Mouse (Mus musculus): ENCODE results near the gene Aifm3. TPM values are rescaled to one million over a fixed set of nuclear protein-coding genes. Genes with fewer than 3 reads are reported as not detected.
"Not testable (repeated sequence)": the region's sequence is repeated elsewhere in the genome, so short reads cannot be mapped to it uniquely, and the experiment has no call there.

Aifm3 gene
- polyA plus RNA-seq, 1 experiment from 2014 or later: 5.7 TPM

GRCm38 (mm10) chr16:17478331-17478943 is 11.0 kb upstream of the Aifm3 start:
- Histone ChIP-seq H3K9ac (no peak overlapping the region), H3K27me3 (no peaks in the 10 kb centered on the region), H3K9me3 (no peaks in the 10 kb centered on the region), H3K4me2 (no peak overlapping the region), H3K27ac (no peak overlapping the region), H3K4me1 (replicated peaks) (peaks cover 10% of the 10 kb centered on the region; the same call in 1 of the 2 replicates), H3K4me3 (no peak overlapping the region), H3K36me3 (peaks cover 12% of the 10 kb centered on the region)
- WGBS: 84% methylated on average over 4 of the region's 4 CpGs
- ATAC-seq (ENCODE audit: low FRiP score): no peak

DNA sequence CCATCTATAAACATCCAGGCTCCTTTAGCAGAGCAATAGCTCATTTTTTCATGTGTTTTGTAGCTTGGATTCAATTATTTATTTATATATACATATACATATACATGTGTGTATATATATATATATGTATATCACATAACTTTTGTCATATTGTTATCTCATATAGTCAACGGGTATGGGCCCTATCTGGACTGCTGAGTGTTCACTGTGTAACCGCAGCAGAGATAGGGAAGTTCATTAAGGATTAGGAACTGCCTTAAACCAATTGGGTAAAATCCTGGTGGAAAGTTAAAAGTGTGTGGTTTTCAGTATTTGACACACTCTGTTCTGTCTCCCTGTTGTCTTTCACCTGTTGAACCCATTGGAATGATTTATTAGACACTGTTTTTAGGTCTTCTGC is 7.9 kb upstream of the Aifm3 start:
- ATAC-seq (ENCODE audit: low FRiP score): no peak
- H3K4me1 ChIP-seq (replicated peaks): peaks cover 4% of the 10 kb centered on the region
- no peak overlapping the region for H3K4me2 ChIP-seq
- H3K4me3 ChIP-seq: no peak overlapping the region
- no peak overlapping the region for H3K27ac ChIP-seq
- H3K27me3 ChIP-seq: no peaks in the 10 kb centered on the region
- peaks cover 38% of the 10 kb centered on the region for H3K36me3 ChIP-seq
- 96% methylated on average over 2 of the region's 2 CpGs for WGBS
- no peak overlapping the region for H3K9ac ChIP-seq
- no peaks in the 10 kb centered on the region for H3K9me3 ChIP-seq

- peaks cover 46% of the 10 kb centered on the region for H3K36me3 ChIP-seq
- H3K4me1 ChIP-seq (replicated peaks): peaks cover 17% of the 10 kb centered on the region
- no peaks in the 10 kb centered on the region for H3K9me3 ChIP-seq
- peaks cover 21% of the 10 kb centered on the region for H3K27me3 ChIP-seq
- no peak overlapping the region for H3K27ac ChIP-seq
- H3K4me3 ChIP-seq: no peak overlapping the region
- no peak overlapping the region for H3K9ac ChIP-seq
- WGBS: 55% methylated on average over 3 of the region's 3 CpGs
- no peak overlapping the region for H3K4me2 ChIP-seq
- ATAC-seq (ENCODE audit: low FRiP score): no peak
Measured at GRCm38 (mm10) chr16:17486505-17486904, 2.9 kb upstream of the Aifm3 start.

- H3K4me1 ChIP-seq (replicated peaks): peaks cover 17% of the 10 kb centered on the region
- peak overlapping the region; percentile 84 for H3K4me2 ChIP-seq
- peak; percentile 52 for ATAC-seq (ENCODE audit: low FRiP score)
- no peak overlapping the region for H3K27ac ChIP-seq
- H3K4me3 ChIP-seq: peak overlapping the region; percentile 50
- peaks cover 24% of the 10 kb centered on the region for H3K27me3 ChIP-seq
- H3K9me3 ChIP-seq: no peaks in the 10 kb centered on the region
- H3K36me3 ChIP-seq: peaks cover 31% of the 10 kb centered on the region
- 50% methylated on average over 14 of the region's 14 CpGs for WGBS
- peak overlapping the region; percentile 73 for H3K9ac ChIP-seq
Measured at GRCm38 (mm10) chr16:17488478-17489468, 638 bp upstream of the Aifm3 start.

DNA sequence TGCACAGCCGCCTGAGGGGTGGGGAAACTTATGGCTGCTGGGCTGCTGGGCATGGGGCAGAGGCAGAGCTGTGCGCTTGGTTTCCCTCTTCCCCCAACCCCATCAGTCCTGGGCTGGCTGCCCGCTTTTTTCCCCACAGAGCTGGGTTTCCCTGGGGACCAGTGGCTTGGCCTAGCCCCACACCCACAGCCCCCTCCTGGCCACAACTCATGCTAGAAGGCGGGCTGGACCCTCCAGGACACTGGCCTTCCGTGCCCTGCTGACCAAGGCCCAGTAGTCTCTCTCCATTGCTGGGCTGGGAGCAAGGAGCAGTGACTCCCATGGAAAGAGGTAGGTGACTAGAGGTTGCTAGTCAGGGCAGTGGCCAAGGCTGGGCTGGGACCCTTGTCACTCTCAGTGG is 1.7 kb downstream of the Aifm3 start:
- Histone ChIP-seq H3K4me3 (no peak overlapping the region), H3K27me3 (peaks cover 24% of the 10 kb centered on the region)
- 86% methylated on average over 5 of the region's 5 CpGs for WGBS

DNA sequence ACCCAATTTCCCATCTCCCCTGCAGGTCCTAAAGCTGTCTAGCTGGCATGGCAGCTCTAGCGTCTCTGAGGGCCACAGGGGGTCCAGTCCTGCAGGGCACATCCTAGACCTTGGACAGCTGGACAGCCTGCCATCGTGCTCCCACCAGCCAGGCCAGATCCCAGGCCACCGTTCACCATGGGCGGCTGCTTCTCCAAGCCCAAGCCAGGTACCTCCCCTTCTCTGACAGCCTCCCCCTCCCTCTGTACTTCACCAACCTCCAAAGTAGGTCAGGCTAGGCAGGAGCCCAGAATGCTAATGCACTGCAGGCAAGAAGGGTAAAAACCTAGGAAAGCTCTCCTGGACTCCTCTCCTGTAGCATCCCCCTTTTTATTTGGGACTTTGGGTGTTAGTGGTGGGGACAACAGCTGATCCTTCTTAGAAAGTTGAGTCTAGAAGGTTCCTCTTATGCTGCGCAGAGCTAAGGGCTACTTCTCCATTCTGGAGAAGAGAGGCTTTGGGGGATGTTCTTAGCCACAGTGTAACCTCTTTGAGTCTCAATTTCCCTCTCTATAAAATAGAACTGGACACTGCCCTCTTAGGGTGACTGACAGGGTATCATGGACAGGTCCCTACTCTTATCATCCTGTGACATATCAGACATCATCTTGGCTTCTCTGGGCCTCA is 2.6 kb downstream of the Aifm3 start:
- H3K36me3 ChIP-seq: peaks cover 6% of the 10 kb centered on the region; the same call in 1 of the 2 replicates
- H3K27me3 ChIP-seq: peaks cover 24% of the 10 kb centered on the region
- peaks cover 20% of the 10 kb centered on the region for H3K4me1 ChIP-seq (replicated peaks)
- no peak overlapping the region for H3K27ac ChIP-seq
- no peak overlapping the region for H3K9ac ChIP-seq
- ATAC-seq (ENCODE audit: low FRiP score): no peak
- H3K9me3 ChIP-seq: no peaks in the 10 kb centered on the region
- H3K4me3 ChIP-seq: no peak overlapping the region
- 74% methylated on average over 5 of the region's 5 CpGs for WGBS
- no peak overlapping the region for H3K4me2 ChIP-seq

More for the DNA sequence above, 1.7 kb downstream of the Aifm3 start:
- Histone ChIP-seq H3K9ac (no peak overlapping the region), H3K4me1 (replicated peaks) (peaks cover 17% of the 10 kb centered on the region), H3K4me2 (no peak overlapping the region), H3K36me3 (peaks cover 8% of the 10 kb centered on the region), H3K9me3 (no peaks in the 10 kb centered on the region), H3K27ac (no peak overlapping the region)
- no peak for ATAC-seq (ENCODE audit: low FRiP score)

DNA sequence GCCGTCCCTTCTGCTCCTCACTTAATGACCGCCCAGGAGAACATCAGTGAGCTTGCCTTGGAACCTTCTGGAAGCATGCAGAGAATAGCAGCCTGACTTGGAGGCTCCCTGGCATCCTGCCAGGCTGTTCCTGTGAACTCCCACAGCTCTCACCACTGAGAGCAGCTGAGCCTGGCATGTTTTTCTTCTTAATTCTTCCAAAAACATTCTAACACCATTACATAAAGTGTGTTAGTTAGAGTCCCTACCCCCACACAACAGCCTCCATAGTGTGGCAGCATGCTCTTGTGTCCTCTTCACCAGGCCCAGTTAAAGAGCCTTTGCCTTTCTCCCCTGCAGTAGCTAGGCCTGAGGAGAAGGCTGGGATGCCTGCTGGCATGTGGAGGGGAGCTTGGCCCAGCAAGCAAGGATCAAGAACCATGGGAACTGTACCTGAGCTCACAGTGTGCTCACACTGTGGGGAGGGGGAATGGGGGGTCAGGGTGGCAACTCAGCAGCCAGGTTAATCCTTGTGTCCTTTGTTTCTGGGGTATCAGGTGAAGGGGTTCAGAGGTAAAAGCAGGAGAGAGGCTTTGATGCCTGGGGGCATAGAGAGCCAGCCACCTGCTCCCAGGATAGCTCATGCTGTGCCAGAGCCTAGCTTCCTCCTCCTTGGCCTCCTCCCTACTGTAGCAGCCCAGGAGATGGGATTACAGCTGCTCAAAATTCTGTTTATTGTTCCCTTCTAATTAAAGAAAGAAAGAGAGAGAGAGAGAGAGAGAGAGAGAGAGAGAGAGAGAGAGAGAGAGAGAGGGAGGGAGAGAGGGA is 7.3 kb downstream of the Aifm3 start:
- peaks cover 2% of the 10 kb centered on the region for H3K27me3 ChIP-seq
- peaks cover 21% of the 10 kb centered on the region for H3K4me1 ChIP-seq (replicated peaks)
- no peak overlapping the region for H3K4me2 ChIP-seq
- H3K9ac ChIP-seq: no peak overlapping the region
- H3K27ac ChIP-seq: peak overlapping the region; percentile 64
- WGBS: 49% methylated on average over 2 of the region's 2 CpGs
- no peaks in the 10 kb centered on the region for H3K9me3 ChIP-seq
- H3K4me3 ChIP-seq: no peak overlapping the region
- 0 out of 2 replicates have a peak, but pooled peaks have one; percentile 15 for ATAC-seq (ENCODE audit: low FRiP score)
- no peaks in the 10 kb centered on the region for H3K36me3 ChIP-seq

GRCm38 (mm10) chr16:17499249-17499883 is 10.0 kb downstream of the Aifm3 start:
- Histone ChIP-seq H3K4me1 (replicated peaks) (peaks cover 21% of the 10 kb centered on the region), H3K4me3 (no peak overlapping the region), H3K36me3 (no peaks in the 10 kb centered on the region), H3K27ac (peak overlapping the region; percentile 36; the same call in 1 of the 2 replicates), H3K27me3 (peaks cover 7% of the 10 kb centered on the region; the same call in 1 of the 2 replicates), H3K4me2 (no peak overlapping the region), H3K9me3 (no peaks in the 10 kb centered on the region), H3K9ac (no peak overlapping the region)
- WGBS: 14% methylated on average over 10 of the region's 10 CpGs
- ATAC-seq (ENCODE audit: low FRiP score): peak; percentile 80

DNA sequence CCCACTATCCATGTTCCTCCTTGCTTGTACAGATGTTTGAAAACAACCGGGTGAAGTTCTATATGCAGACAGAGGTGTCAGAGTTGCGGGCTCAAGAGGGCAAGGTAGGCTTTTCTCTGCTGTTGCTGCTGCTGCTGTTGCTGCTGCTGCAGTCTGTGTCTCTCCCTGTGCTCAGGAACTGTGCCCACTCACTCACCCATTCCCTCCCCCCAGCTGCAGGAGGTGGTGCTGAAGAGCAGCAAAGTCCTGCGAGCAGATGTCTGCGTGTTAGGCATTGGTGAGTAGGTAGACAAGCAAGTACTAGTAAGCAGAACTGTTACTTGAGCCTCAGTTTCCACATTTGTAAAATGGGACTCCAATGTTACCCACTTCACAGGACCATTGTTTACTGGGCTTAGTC is 13.3 kb downstream of the Aifm3 start:
- Histone ChIP-seq H3K4me3 (no peak overlapping the region), H3K27me3 (peaks cover 12% of the 10 kb centered on the region; the same call in 1 of the 2 replicates), H3K9me3 (no peaks in the 10 kb centered on the region), H3K9ac (no peak overlapping the region; the same call in 1 of the 2 replicates), H3K27ac (no peak overlapping the region), H3K4me2 (no peak overlapping the region), H3K4me1 (replicated peaks) (peaks cover 12% of the 10 kb centered on the region), H3K36me3 (no peaks in the 10 kb centered on the region)
- WGBS: 86% methylated on average over 4 of the region's 4 CpGs
- ATAC-seq (ENCODE audit: low FRiP score): no peak

GRCm38 (mm10) chr16:17507018-17507552 is 17.7 kb downstream of the Aifm3 start:
- H3K4me3 ChIP-seq: no peak overlapping the region
- no peak overlapping the region for H3K4me2 ChIP-seq
- peaks cover 9% of the 10 kb centered on the region for H3K36me3 ChIP-seq
- WGBS: 86% methylated on average over 5 of the region's 5 CpGs
- no peak overlapping the region for H3K9ac ChIP-seq
- no peaks in the 10 kb centered on the region for H3K9me3 ChIP-seq
- no peak overlapping the region for H3K27ac ChIP-seq
- H3K4me1 ChIP-seq (replicated peaks): peaks cover 16% of the 10 kb centered on the region
- H3K27me3 ChIP-seq: peaks cover 12% of the 10 kb centered on the region; the same call in 1 of the 2 replicates
- ATAC-seq (ENCODE audit: low FRiP score): no peak

GRCm38 (mm10) chr16:17508031-17508430 is 18.6 kb downstream of the Aifm3 start:
- peaks cover 18% of the 10 kb centered on the region for H3K36me3 ChIP-seq
- H3K9me3 ChIP-seq: not testable (repeated sequence)
- H3K9ac ChIP-seq: peak overlapping the region; percentile 89
- peak overlapping the region; percentile 79 for H3K4me3 ChIP-seq
- WGBS: 30% methylated on average over 3 of the region's 3 CpGs
- ATAC-seq (ENCODE audit: low FRiP score): peak; percentile 4; the same call in 1 of the 2 replicates
- peaks cover 16% of the 10 kb centered on the region for H3K4me1 ChIP-seq (replicated peaks)
- peak overlapping the region; percentile 66 for H3K4me2 ChIP-seq
- H3K27ac ChIP-seq: peak overlapping the region; percentile 93
- H3K27me3 ChIP-seq: peaks cover 11% of the 10 kb centered on the region; the same call in 1 of the 2 replicates

Measured in hindbrain, embryonic 13.5 days (tissue).